Mouse (Mus musculus) left cerebral cortex, postnatal 4 days (tissue): ENCODE results near the gene Mnx1. TPM values are rescaled to one million over a fixed set of nuclear protein-coding genes. Genes with fewer than 3 reads are reported as not detected.

Experiments used
- DNase-seq: peaks from one replicate; pipeline ENCODE4 v3.0.0-alpha.2; 2022
- intact Hi-C: fragments of 180-260 bp; cut with DNase I; formaldehyde crosslinking; loops from one replicate; pipeline ENCODE4 v1.15.1; 2025
- total RNA-seq, 2 experiments: library from RNA; stranded (reverse); gene quantifications; 2 replicates each; pipeline ENCODE4 v1.2.3; 2021

Gene Mnx1
- total RNA-seq: not detected

GRCm38 (mm10) chr5:29478208-29479197, at the start of gene Mnx1:
Gene Mnx1, minus strand, starts transcription at chr5:29478470.
- no peak for DNase-seq
- intact Hi-C loops: loop anchor here (10.0 kb wide), 1 partner anchor 1024 kb away; no protein-coding TSS in a partner anchor

GRCm38 (mm10) chr5:29516432-29516831, 38.2 kb upstream of the Mnx1 start:
- DNase-seq: no peak
- intact Hi-C loops: no loop called here

GRCm38 (mm10) chr5:29515888-29516287, 37.6 kb upstream of the Mnx1 start:
- intact Hi-C loops: no loop called here
- peak; percentile 57 for DNase-seq

DNA sequence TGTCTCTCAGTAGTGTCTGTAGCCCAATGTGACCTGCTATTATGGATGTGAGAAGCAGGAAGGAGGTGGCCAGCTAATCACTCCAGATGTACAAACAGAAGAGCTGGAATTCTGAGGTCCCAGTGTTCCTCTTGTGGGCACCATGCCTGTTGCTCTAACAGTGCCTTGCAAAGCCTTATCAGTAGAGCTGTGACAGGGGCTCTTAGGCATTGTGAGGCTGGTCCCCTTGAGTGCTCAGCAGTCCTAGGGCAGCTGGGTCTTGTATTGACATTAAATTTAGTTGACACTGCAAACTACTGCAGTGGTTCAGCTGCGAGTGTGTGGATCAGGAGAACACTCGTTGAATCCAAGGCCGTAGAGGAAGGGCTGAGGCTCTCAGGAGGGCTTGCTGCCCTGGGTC, 28.7 kb upstream of the Mnx1 start:
- intact Hi-C loops: no loop called here
- DNase-seq: no peak

GRCm38 (mm10) chr5:29487321-29487720, 9.1 kb upstream of the Mnx1 start:
- intact Hi-C loops: no loop called here
- no peak for DNase-seq

DNA sequence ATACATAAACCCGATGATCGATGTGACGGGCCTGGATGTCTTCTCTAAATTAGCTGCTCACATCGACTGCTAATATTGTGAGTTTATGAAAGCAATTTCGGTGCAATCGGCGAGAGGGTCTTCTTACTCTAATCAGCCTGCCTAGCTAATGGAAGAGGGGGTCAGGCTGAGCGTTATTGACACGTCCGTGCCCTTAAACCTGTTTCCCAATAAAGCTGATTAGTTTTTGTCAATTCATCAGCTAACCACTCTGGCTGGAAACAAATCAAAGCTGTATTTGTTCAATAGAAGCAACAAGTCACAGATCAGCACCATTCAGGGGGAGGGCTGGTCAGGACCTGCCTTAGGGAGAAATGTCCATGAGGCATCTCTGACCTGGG, 7.7 kb upstream of the Mnx1 start:
- DNase-seq: no peak
- intact Hi-C loops: no loop called here

DNA sequence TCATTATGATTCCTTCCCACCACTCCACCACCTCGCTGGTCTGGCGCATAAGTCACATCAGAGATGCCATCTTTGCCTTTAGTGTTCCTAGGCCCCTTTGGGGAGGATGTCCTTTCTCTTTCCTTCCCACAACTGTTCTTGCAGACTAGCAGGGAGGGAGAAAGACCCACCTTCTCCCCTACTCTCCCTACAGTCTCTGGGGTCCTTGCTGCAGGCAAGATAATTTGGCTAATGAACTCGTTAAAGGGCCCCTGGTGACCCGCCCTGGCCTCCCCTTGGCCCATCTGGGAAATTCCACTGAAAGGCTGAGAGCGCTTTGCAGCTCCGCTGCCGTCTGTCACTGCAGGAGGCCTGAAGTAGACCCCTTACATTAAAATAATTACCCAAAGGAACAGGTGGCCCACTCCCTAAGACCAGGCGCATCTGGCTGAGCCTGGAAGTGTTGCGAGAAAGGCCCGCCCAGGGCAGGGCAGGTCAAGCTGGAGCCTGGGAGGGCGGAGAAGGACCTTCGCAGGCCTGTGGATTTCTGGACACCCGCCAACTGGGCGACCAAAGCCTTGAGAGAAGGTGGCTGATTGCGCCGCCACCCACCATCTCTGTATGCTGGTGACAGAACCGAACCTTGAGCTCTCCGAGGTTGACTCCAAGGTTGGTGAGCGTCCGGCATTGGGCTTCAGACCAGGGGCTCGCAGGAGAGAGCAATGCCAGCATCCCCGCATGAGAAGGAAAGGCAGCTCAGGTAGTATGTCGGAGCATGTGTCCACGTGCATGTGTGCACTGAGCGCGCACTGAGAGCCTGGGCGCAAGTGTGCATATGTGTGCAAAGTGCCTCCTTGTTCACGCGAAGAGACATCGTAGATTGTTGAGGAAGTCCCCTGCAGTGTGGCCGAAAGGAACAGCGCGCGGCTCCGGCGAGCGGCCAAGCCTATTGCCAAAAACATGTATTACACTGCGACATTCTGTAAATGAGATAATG, 7.0 kb upstream of the Mnx1 start:
- DNase-seq: peak; percentile 20
- intact Hi-C loops: no loop called here

DNA sequence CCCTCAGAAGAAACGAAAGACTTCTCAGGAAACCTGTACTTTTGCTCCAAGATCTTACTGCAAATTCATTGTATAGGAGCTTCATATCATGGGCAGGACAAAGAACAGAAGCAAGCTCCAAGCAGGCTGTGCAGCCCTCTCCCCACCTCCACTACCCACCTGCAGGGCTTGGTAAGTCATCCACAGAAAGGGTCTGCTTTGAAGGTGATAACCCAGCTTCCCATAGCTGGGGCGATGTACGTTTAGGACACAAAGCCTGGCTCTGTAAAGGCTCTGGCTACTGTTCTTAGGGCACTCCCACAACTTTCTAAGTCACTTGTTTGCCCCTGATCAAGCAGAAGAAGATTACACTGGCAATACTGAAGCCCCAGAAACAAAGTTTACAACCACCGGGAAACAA, 5.5 kb upstream of the Mnx1 start:
- intact Hi-C loops: no loop called here
- no peak for DNase-seq

GRCm38 (mm10) chr5:29479198-29479593, 926 bp upstream of the Mnx1 start:
- DNase-seq: peak; percentile 41
- intact Hi-C loops: loop anchor here (10.0 kb wide), 1 partner anchor 1024 kb away; no protein-coding TSS in a partner anchor

- DNase-seq: no peak
- intact Hi-C loops: loop anchor here (10.0 kb wide), 1 partner anchor 1023 kb away; no protein-coding TSS in a partner anchor
These were observed 629 bp downstream of the Mnx1 start for GRCm38 (mm10) chr5:29477474-29478207.

- intact Hi-C loops: loop anchor here (10.0 kb wide), 1 partner anchor 1021 kb away; no protein-coding TSS in a partner anchor
These were observed 2.2 kb downstream of the Mnx1 start for GRCm38 (mm10) chr5:29476021-29476420.

GRCm38 (mm10) chr5:29475556-29475955, 2.7 kb downstream of the Mnx1 start:
- intact Hi-C loops: loop anchor here (10.0 kb wide), 1 partner anchor 1021 kb away; no protein-coding TSS in a partner anchor
- no peak for DNase-seq

More at GRCm38 (mm10) chr5:29476021-29476420, 2.2 kb downstream of the Mnx1 start:
- DNase-seq: no peak

GRCm38 (mm10) chr5:29475041-29475440, 3.2 kb downstream of the Mnx1 start:
- DNase-seq: no peak
- intact Hi-C loops: loop anchor here (10.0 kb wide), 1 partner anchor 1020 kb away; no protein-coding TSS in a partner anchor

DNA sequence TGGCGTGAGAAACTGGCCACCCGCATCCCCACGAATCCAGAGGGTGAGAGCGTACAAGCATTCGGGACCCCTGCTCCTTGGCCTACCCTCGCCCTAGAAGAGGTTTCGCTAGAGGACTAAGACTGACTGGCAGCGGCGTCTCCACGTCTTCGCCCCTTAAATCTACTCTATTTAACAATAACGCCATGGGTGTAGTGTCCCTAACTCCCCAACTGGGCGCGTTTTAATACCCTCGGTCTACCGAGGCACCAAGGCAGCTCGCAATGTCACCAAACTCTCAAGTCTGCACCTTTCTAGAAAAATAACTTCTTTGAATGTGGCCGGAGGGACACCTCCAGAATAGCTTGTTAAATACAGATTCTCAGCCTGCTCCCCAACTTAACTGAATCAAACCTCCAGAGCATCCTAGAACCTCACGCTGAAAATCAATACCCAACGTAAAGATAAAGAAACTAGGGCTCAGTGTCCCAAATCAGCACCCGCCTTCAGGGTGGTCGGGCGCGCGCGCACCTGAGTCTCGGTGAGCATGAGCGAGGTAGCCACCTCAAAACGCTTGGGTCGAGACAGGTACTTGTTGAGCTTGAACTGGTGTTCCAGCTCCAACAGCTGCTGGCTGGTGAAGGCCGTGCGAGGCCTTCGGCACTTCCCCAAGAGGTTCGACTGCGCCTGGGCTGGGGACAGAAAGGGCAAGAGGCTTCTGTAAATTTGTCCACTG, 3.9 kb downstream of the Mnx1 start:
- no peak for DNase-seq
- intact Hi-C loops: loop anchor here (10.0 kb wide), 1 partner anchor 1020 kb away; no protein-coding TSS in a partner anchor

DNA sequence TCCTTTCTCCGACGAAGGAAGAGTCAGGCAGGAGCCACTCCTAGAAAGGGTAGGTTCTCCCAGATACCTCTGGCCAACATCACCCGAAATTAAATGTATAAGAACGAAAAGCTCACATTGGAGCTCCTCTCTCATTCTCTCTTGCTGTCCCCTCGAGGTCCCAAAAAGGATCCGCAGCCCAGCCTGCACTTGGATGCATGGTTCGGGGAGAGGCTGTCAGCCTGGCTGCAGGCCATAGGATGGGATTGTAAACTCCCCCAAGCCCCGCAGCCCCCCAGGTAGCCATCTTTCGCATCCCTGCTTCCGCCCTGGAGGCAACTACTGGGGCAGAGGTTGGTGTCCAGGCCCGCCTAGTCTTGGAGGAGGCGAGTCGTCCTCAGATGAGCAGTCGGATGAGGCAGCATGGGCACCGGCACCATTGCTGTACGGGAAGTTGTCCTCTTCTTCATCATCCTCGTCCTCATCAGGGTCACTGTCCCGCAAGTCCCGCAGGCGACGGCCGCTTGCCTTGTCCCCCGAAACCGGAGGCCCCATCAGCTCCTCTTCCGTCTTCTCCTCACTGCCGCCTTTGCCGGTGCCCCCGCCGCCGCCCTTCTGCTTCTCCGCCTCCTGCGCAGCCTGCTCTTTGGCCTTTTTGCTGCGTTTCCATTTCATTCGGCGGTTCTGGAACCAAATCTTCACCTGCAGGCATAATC, 4.6 kb downstream of the Mnx1 start:
- intact Hi-C loops: loop anchor here (10.0 kb wide), 1 partner anchor 1019 kb away; no protein-coding TSS in a partner anchor

GRCm38 (mm10) chr5:29471855-29472665, 6.2 kb downstream of the Mnx1 start:
- intact Hi-C loops: loop anchor here (10.0 kb wide), 1 partner anchor 1017 kb away; no protein-coding TSS in a partner anchor
- no peak for DNase-seq

More for the DNA sequence above, 4.6 kb downstream of the Mnx1 start:
- DNase-seq: no peak

DNA sequence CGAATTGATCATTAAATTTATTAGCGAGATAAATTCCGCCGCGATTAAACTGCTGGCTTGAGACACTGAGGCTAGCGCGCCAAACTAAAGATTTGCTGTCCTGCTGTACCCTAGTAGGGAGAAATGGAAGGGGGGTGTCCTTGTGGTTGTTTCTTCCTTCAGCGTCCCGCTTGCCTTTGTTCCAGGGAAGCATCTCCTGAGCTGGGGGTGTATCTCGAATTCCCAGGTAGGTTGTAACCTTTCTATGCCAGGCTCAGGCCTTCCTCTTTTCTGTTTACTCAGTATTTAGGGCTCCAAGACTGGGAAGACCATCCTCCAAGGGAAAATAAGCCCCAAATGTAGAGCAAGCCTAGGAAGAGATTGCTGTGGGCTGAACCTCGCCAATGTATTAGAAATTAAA, 6.9 kb downstream of the Mnx1 start:
- no peak for DNase-seq
- intact Hi-C loops: loop anchor here (10.0 kb wide), 1 partner anchor 1017 kb away; no protein-coding TSS in a partner anchor
